Mouse (Mus musculus): ENCODE results near the gene Rtn4rl2. TPM values are rescaled to one million over a fixed set of nuclear protein-coding genes. Genes with fewer than 3 reads are reported as not detected.
A peak's percentile ranks its signal among the peaks of the same experiment; 100 is the strongest.

The Rtn4rl2 gene
- polyA plus RNA-seq, 1 experiment from 2014 or later = 14.7 TPM

DNA sequence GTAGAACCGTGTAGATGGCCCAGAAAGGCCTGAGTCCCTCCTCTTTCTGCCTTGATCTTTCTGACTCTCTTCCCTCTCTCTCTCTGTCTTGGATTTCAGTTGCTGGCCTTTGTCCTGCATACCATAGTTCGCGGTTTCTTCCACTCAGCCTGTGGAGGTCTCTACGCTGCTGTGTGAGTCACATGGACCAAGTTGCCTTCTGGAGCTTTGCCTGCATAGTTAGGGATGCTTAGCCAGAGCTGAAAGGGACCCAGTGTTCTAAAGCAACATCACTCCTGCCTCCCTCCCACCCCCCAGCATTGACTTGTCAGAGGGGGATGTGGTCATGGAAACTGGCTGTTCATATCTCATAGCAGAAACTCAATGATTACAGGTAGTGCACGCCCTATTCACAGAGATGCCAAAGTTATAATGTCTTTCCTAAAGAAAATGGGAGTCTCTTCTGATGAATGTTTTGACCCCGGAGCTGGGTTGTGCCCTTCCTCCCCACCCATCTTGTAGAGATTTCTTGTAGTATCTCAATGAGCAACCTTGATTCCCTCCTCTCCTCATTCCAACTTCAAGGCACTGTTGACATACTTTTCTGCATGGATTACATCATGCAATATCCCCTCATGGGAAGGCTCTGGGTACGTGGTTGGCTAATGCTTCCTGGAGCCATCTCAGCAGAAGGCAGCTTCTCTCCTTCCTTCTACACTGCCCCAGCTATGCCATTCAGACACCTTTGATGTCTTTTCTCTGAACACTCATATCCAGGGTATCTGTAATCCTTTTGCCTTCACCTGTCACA lies 26.3 kb downstream of the Rtn4rl2 start:
- H3K4me3 ChIP-seq = no peak overlapping the region
- H3K4me1 ChIP-seq = no peaks in the 10 kb centered on the region
- H3K27me3 ChIP-seq (replicated peaks) = no peaks in the 10 kb centered on the region
- peaks cover 5% of the 10 kb centered on the region; the same call in 1 of the 2 replicates for H3K36me3 ChIP-seq
- WGBS = 94% methylated on average over 7 of the region's 7 CpGs
- no peaks in the 10 kb centered on the region for H3K9me3 ChIP-seq
- no peak overlapping the region for H3K4me2 ChIP-seq (replicated peaks)
- H3K27ac ChIP-seq = no peak overlapping the region
- no peak overlapping the region for H3K9ac ChIP-seq
- ATAC-seq (ENCODE audit: low FRiP score, low read depth) = no peak

DNA sequence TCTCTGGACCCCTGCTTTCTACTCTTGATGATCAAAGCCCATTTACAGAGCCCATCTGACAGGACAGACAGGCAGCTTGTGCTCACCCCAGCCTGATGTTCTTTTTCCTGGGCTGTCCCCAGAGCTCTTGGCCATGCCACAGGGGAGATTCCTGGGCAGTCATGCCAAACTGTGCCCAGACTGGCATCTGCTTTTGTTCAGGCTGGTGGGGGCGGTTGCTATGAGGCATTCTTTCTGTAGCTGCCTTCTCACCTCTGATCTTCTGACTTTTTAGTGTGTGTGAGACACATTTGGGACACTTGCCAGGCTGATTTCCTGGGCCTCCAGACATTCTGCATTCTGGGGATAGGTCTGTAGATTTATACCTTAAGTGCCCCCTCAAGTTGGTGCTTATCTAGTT lies 28.0 kb downstream of the Rtn4rl2 start:
- peaks cover 5% of the 10 kb centered on the region; the same call in 1 of the 2 replicates for H3K36me3 ChIP-seq
- H3K27ac ChIP-seq = no peak overlapping the region
- no peak overlapping the region for H3K4me2 ChIP-seq (replicated peaks)
- no peak for ATAC-seq (ENCODE audit: low FRiP score, low read depth)
- WGBS = 85% methylated on average over 1 of the region's 1 CpGs
- no peaks in the 10 kb centered on the region for H3K4me1 ChIP-seq
- H3K9ac ChIP-seq = no peak overlapping the region
- no peak overlapping the region for H3K4me3 ChIP-seq
- H3K9me3 ChIP-seq = no peaks in the 10 kb centered on the region
- H3K27me3 ChIP-seq (replicated peaks) = no peaks in the 10 kb centered on the region

DNA sequence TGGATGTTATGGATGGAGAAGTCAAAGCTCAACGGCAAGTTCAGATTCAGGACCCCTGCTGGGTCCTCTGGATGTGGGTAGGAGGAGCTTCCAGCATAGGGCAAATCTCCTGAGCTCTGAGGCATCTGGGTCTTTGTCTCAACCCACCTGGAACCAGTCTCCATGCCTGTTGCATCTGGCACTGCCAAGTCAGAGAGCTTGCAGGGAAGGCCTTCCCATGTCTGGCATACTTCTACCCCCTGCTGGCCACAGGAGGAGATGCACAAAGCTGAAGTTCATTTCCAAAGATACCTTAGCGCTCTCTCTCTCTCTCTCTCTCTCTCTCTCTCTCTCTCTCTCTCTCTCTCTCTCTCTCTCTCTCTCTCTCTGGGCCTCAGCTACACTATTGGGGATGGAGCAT lies 30.8 kb downstream of the Rtn4rl2 start:
- Histone ChIP-seq H3K9ac (no peak overlapping the region), H3K27ac (no peak overlapping the region), H3K9me3 (no peaks in the 10 kb centered on the region), H3K4me1 (peaks cover 7% of the 10 kb centered on the region; the same call in 1 of the 2 replicates), H3K4me3 (no peak overlapping the region), H3K27me3 (replicated peaks) (no peaks in the 10 kb centered on the region), H3K4me2 (replicated peaks) (no peak overlapping the region), H3K36me3 (no peaks in the 10 kb centered on the region)
- ATAC-seq (ENCODE audit: low FRiP score, low read depth) = peak; percentile 62; the same call in 1 of the 2 replicates
- 83% methylated on average over 2 of the region's 2 CpGs for WGBS

DNA sequence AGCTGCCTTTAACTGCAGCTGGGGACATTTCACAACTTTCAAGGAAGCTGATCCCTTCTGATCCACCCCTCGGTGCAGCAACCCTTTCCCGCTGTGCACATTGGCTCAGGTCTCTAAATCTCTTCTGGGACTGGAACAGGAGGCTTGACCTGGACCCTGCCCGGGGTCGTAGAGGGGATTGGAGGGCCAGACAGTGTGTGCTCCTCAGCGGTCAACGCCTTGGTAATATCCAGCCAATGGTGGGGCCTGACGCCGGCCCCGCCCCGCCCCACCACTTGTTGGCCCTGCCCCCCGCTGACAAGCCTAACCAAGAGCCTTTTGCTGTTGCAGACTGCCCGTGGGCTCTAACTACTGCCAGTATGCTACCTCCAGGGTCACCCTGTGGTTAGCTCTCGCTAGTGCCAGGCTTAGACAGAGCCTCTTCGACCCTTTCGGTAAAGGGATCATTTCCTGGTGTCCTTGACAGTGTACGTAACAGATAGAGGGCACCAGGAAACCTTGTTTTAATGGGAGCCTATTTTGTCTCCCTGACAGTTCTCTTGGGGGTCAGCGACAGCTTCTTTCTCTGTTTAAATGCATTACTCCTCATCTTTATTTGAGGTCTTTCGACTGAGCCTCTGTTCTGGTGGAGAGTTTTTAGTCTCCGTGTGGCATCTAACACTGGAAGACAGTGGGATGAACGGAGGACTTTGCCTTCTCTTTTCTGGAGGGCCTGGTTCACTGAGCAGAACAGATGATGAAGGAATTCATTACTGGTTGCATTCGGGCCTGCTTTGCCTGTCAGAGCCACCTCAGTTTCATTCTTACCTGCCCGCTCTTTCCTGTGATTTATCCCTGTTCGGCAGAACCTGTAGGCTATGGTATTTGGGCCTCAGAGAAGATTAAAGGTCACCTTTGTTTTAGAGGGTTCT lies 35.1 kb downstream of the Rtn4rl2 start:
- no peak overlapping the region for H3K27ac ChIP-seq
- H3K4me3 ChIP-seq = no peak overlapping the region
- peak; percentile 48; the same call in 1 of the 2 replicates for ATAC-seq (ENCODE audit: low FRiP score, low read depth)
- H3K9me3 ChIP-seq = no peaks in the 10 kb centered on the region
- H3K4me2 ChIP-seq (replicated peaks) = peak overlapping the region; percentile 36
- H3K9ac ChIP-seq = no peak overlapping the region
- no peaks in the 10 kb centered on the region for H3K27me3 ChIP-seq (replicated peaks)
- 29% methylated on average over 23 of the region's 23 CpGs for WGBS
- no peaks in the 10 kb centered on the region for H3K36me3 ChIP-seq
- H3K4me1 ChIP-seq = peaks cover 7% of the 10 kb centered on the region; the same call in 1 of the 2 replicates

DNA sequence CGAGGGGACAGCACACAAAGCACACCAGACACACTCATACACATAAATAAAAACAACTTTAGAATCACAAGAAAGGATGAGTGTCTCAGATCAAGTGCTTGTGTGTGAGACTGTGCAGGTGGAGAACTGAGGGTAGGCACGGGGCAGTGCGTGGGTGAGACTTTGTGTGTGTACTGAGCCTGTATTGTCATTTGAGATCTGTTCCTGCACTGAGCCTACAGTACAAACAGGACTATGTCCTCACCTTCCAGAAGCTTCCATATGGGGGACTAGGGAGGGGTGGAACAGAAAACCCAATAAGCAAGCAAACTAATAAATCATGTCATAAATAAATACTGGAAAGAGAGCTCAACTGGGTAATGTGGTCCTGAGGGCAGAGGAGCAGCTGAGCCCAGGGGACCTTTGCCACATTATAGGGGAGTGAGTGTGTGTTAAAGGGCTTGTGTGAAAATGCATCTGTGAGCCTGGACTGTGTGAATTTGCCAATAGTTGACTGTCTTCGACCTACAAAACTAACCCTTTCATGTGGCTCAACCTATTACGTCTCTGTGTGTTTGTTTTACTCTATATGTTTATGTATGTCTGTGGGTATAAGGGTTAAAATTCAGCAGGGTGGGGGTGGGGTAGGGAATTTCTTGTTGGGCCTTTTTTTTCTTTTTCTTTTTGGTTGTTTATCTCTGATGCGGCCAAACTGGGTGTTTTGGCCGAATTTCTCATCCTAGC lies 35.9 kb downstream of the Rtn4rl2 start:
- H3K4me3 ChIP-seq = no peak overlapping the region
- H3K27ac ChIP-seq = no peak overlapping the region
- peaks cover 7% of the 10 kb centered on the region; the same call in 1 of the 2 replicates for H3K4me1 ChIP-seq
- H3K9ac ChIP-seq = no peak overlapping the region
- no peaks in the 10 kb centered on the region for H3K27me3 ChIP-seq (replicated peaks)
- 63% methylated on average over 7 of the region's 7 CpGs for WGBS
- H3K36me3 ChIP-seq = no peaks in the 10 kb centered on the region
- ATAC-seq (ENCODE audit: low FRiP score, low read depth) = no peak
- no peaks in the 10 kb centered on the region for H3K9me3 ChIP-seq
- H3K4me2 ChIP-seq (replicated peaks) = peak overlapping the region; percentile 36; the same call in 1 of the 2 replicates

DNA sequence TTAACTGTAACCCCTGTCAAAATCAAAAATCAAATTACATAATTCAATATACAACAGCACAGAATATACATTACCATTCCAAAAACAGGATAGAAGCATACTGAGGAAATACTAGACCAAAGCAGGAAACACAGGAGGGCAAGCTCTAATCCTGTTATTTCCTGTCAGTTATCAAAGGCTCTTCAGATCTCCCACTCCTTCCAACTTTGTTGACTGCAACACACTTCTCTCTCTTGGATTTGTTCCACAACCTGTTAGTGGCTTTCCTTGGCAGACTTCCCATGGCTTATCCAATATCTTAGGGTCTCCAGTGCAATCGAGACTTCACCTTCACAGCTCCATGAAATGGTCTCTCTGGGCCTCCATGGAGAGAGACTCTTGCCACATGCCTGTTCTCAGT lies 41.3 kb downstream of the Rtn4rl2 start:
- Histone ChIP-seq H3K4me1 (peaks cover 14% of the 10 kb centered on the region; the same call in 1 of the 2 replicates), H3K9me3 (no peaks in the 10 kb centered on the region), H3K9ac (no peak overlapping the region), H3K36me3 (no peaks in the 10 kb centered on the region), H3K4me3 (no peak overlapping the region), H3K27me3 (replicated peaks) (peaks cover 6% of the 10 kb centered on the region), H3K27ac (no peak overlapping the region), H3K4me2 (replicated peaks) (no peak overlapping the region)
- WGBS = 92% methylated on average over 1 of the region's 1 CpGs
- ATAC-seq (ENCODE audit: low FRiP score, low read depth) = no peak

DNA sequence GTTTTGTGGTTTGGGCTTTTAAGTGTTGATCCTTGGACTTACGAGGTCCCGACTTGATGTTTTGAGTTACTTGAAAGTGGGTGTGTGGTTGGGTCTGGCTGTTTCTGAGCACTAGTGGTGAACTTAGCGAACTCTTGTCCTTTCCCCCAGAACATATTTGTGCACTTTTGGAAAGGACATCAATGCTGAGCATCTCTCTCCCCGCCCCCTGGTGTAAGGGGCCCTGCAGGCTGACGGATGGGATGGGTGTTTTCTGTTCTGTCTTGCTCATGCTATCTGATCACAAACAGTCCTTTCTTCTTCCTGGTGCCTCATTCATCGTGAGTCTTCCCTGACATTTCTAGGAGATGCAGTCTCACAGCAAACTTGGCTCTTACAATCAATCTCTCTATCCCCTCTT lies 42.9 kb downstream of the Rtn4rl2 start:
- WGBS = 89% methylated on average over 6 of the region's 6 CpGs
- no peak overlapping the region for H3K9ac ChIP-seq

DNA sequence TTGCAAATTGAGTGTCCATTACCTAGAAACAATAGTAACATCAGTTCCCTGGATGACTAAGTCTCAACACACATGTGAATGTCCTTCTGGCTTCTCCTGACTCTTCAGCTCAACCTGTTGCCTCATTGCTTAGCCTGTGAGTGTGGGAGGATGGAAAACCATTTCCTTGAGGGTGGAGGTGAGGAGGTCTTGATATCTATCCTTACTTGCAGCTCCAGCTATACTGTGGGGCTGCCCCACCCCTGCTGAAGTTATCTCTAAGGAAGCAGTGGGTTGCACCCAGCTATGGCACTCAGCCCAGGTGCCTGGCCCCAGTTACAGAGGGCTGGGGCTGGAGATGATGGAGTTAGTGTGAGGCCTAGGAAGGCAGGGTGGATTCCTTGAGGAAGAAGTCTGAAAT lies 44.6 kb downstream of the Rtn4rl2 start:
- Histone ChIP-seq H3K36me3 (no peaks in the 10 kb centered on the region), H3K27me3 (replicated peaks) (peaks cover 31% of the 10 kb centered on the region), H3K4me1 (peaks cover 25% of the 10 kb centered on the region), H3K4me3 (no peak overlapping the region), H3K4me2 (replicated peaks) (peak overlapping the region; percentile 97), H3K9ac (no peak overlapping the region), H3K27ac (no peak overlapping the region), H3K9me3 (no peaks in the 10 kb centered on the region)
- no peak for ATAC-seq (ENCODE audit: low FRiP score, low read depth)

More for the DNA sequence above, 42.9 kb downstream of the Rtn4rl2 start:
- H3K4me2 ChIP-seq (replicated peaks) = no peak overlapping the region
- H3K9me3 ChIP-seq = no peaks in the 10 kb centered on the region
- H3K27ac ChIP-seq = no peak overlapping the region
- peaks cover 25% of the 10 kb centered on the region for H3K4me1 ChIP-seq
- H3K4me3 ChIP-seq = no peak overlapping the region
- ATAC-seq (ENCODE audit: low FRiP score, low read depth) = no peak
- peaks cover 18% of the 10 kb centered on the region for H3K27me3 ChIP-seq (replicated peaks)
- no peaks in the 10 kb centered on the region for H3K36me3 ChIP-seq

DNA sequence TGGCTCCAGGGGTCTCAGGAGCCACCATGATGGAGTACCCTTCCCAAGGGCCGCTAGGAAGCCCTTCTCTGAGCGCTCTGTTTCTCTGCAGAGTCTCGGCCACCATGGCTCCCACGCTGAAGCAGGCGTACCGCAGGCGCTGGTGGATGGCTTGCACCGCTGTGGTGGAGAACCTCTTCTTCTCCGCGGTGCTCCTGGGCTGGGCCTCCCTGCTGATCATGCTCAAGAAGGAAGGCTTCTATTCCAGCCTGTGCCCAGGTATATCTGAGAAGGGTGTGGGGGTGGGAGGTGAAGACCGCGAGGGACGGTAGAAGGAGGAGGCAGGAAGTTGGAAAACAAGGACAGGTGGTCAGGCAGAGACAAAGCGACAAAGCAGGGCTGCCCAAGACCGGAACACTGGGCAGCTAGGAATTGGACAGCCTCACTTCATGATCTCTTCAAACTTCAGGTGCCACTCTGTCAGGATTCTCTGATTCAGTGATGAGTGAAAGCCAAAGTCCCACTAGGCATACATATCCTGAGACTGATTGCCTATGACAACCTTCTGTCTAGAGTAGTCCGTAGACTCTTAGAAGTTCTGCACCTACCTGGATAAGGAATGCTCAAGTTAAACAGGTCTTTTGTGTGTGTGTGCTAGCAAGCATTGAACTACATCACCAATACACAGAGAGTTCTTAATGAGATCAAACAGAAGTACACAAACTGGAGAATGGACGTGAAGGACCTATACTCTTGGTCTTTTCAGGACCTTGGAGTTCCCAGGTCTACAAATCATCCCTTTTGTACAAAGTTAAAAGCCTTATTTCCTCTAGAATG lies 45.6 kb downstream of the Rtn4rl2 start:
- H3K4me1 ChIP-seq = peaks cover 25% of the 10 kb centered on the region
- no peaks in the 10 kb centered on the region for H3K36me3 ChIP-seq
- H3K4me2 ChIP-seq (replicated peaks) = peak overlapping the region; percentile 97
- no peaks in the 10 kb centered on the region for H3K9me3 ChIP-seq
- H3K4me3 ChIP-seq = peak overlapping the region; percentile 55
- peaks cover 31% of the 10 kb centered on the region for H3K27me3 ChIP-seq (replicated peaks)
- 8% methylated on average over 17 of the region's 17 CpGs for WGBS
- H3K9ac ChIP-seq = peak overlapping the region; percentile 65
- ATAC-seq (ENCODE audit: low FRiP score, low read depth) = 0 out of 2 replicates have a peak, but pooled peaks have one; percentile 12
- no peak overlapping the region for H3K27ac ChIP-seq

DNA sequence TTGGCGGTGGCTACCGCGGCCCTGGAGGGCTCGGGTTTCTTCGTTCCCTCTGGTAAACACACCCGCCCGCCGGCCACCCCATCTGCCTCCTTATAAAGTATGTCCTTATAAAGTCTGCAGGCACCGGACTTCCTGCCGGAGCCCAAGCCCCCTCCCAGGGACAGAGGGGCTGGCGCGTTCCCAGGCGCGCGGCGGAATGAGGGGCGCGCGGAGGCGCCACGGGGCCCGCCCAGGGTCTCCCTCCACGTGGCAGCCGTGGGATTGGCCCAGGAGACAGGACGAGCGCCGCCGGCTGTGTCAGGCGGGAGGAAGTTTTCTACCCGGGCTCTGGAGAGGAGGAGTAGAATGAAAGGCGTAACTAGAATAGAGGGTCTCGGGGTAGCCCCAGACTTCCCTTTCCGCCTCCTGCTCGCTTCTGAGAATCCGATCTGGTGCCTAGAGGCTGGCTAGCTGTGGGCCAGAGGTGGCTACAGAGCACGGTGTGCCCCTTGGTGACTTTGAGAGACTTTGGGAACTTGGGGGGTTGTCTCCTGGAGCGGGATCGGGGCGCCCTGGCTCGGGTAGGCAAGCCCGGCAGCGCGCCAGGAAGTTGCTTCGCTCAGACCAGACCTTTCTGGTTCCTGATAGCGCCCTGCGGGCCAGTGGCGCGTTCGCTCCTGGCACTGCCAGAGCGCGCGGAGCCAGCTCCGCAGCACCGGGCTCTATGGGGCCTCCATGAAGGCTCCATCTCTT lies 46.3 kb downstream of the Rtn4rl2 start:
- Histone ChIP-seq H3K9me3 (no peaks in the 10 kb centered on the region), H3K4me1 (peaks cover 25% of the 10 kb centered on the region), H3K27me3 (replicated peaks) (peaks cover 31% of the 10 kb centered on the region), H3K36me3 (no peaks in the 10 kb centered on the region), H3K9ac (peak overlapping the region; percentile 65), H3K27ac (no peak overlapping the region), H3K4me2 (replicated peaks) (peak overlapping the region; percentile 97), H3K4me3 (peak overlapping the region; percentile 55)
- under 1% methylated on average over 54 of the region's 54 CpGs for WGBS
- ATAC-seq (ENCODE audit: low FRiP score, low read depth) = peak; percentile 90

Data from neural tube, embryonic 12.5 days (tissue).